Mouse (Mus musculus) liver, embryonic 15.5 days (tissue): ENCODE data around the gene Rab36. TPM values are rescaled to one million over a fixed set of nuclear protein-coding genes. Genes with fewer than 3 reads are reported as not detected.

Experiments used
- ATAC-seq: fragments of 200-750 bp; cut with Nextera tagmentation; 2 replicates; pipeline ENCODE4 v1.8.0; 2017; ENCODE audit warnings: moderate number of reproducible peaks, mild to moderate bottlenecking, moderate library complexity; ENCODE audit not compliant: insufficient read depth
- H3K27ac ChIP-seq: fragments of 300-500 bp; sonication (generic); replicated peaks from 2 replicates; pipeline ENCODE4 v1.5.1; 2015; ENCODE audit warnings: mild to moderate bottlenecking, inconsistent platforms
- H3K27me3 ChIP-seq: fragments of 300-500 bp; sonication (generic); 2 replicates; pipeline ENCODE4 v1.6.1; 2015; ENCODE audit warnings: mild to moderate bottlenecking, inconsistent platforms
- H3K36me3 ChIP-seq: fragments of 300-500 bp; sonication (generic); replicated peaks from 2 replicates; pipeline ENCODE4 v1.6.1; 2015; ENCODE audit warnings: moderate library complexity, mild to moderate bottlenecking, inconsistent platforms
- H3K4me1 ChIP-seq: fragments of 300-500 bp; sonication (generic); replicated peaks from 2 replicates; pipeline ENCODE4 v1.6.1; 2015; ENCODE audit warnings: inconsistent platforms
- H3K4me2 ChIP-seq: fragments of 300-500 bp; sonication (generic); 2 replicates; pipeline ENCODE4 v1.6.1; 2015; ENCODE audit warnings: moderate library complexity, mild to moderate bottlenecking, inconsistent platforms
- H3K4me3 ChIP-seq: fragments of 300-500 bp; sonication (generic); replicated peaks from 2 replicates; pipeline ENCODE4 v1.5.1; 2015; ENCODE audit warnings: mild to moderate bottlenecking, inconsistent platforms
- H3K9ac ChIP-seq: fragments of 300-500 bp; sonication (generic); 2 replicates; pipeline ENCODE4 v1.6.1; 2015; ENCODE audit warnings: moderate library complexity, mild to moderate bottlenecking, inconsistent platforms
- H3K9me3 ChIP-seq: fragments of 300-500 bp; sonication (generic); replicated peaks from 2 replicates; pipeline ENCODE4 v1.6.1; 2016; ENCODE audit warnings: inconsistent platforms
- WGBS: fragments of 180-500 bp; shearing (Covaris S2); methylation state at CpG from one replicate; pipeline ENCODE4 v1.1.7; 2015; ENCODE audit warnings: mixed read lengths; ENCODE audit not compliant: insufficient replicate concordance; 5-methylcytosine and 5-hydroxymethylcytosine counted together
- polyA plus RNA-seq: library from polyadenylated mRNA; unstranded; fragments of >200 nt; fragmentation: Nextera tagmentation; extraction: Ambion mirVana; gene quantifications from 2 replicates; pipeline ENCODE4 v1.2.1, GENCODE M21; 2015

Gene Rab36
- polyA plus RNA-seq, 1 experiment from 2014 or later = 1.7 TPM

DNA sequence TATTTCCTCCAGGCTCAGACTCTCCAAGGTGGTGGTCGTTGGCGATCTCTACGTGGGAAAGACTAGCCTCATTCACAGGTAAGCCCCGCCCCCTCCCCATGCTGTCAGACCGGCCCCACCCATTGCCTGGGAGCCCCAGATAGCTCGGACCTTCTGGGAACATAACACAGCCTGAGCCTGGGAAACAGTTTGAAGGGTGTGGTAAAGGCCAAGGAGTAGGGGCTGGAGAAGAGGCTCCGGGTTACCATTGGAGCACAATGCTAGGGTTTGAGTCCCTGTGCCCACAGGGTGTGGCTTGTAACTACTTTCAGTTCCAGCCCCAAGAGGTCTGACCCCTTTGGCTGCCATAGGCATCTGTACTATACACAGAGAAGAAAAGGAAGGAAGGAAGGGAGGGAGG is 7.6 kb downstream of the Rab36 start:
- no peak overlapping the region for H3K9ac ChIP-seq
- peaks cover 16% of the 10 kb centered on the region for H3K4me1 ChIP-seq
- H3K36me3 ChIP-seq = no peaks in the 10 kb centered on the region
- peak; percentile 33; the same call in 1 of the 2 replicates for ATAC-seq
- 12% methylated on average over 7 of the region's 7 CpGs for WGBS
- H3K4me3 ChIP-seq = no peak overlapping the region
- no peaks in the 10 kb centered on the region for H3K27me3 ChIP-seq
- no peak overlapping the region for H3K4me2 ChIP-seq
- H3K27ac ChIP-seq = no peak overlapping the region
- H3K9me3 ChIP-seq = no peaks in the 10 kb centered on the region

DNA sequence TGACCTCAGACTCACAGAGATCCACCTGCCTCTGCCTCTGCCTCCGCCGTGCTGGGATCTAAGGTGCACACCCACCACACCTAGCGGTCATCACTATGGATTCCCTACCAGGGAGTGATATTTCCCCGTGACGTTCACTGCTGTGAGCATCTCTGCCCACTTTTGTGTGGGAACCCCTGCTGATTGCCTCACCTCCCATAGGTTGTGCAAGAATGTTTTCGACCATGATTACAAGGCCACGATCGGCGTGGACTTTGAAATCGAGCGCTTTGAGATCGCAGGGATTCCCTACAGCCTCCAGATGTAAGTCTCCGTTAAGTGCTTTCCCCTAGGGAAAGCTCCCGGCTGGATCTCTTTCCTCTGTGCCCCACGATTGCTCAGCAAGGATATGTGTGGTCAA is 9.0 kb downstream of the Rab36 start:
- Histone ChIP-seq H3K4me2 (0 out of 2 replicates have a peak overlapping the region, but pooled peaks have one; percentile 15), H3K4me3 (no peak overlapping the region), H3K36me3 (no peaks in the 10 kb centered on the region), H3K27me3 (no peaks in the 10 kb centered on the region), H3K9me3 (no peaks in the 10 kb centered on the region), H3K4me1 (peaks cover 16% of the 10 kb centered on the region), H3K27ac (no peak overlapping the region), H3K9ac (no peak overlapping the region)
- ATAC-seq = no peak
- whole genome bisulfite sequencing = 71% methylated on average over 15 of the region's 15 CpGs

DNA sequence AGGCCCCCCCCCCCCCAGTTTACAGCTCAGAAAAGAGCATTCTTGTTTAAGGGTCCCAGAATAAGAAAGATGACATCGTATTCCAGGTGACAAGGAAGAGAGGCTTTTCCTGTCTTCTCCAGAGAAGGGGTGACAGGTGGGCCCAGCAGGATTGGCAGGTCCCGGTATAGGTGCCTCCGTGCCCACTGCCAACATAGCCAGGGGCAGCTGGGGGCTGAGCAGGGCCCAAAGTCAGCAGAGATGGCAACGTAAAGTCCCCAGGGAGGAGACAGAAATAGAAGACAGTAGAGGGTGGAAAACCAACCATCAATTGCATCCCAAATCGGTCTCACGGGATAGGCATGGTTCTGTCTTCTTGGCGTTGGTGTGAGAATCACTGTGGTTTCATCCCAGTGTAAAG is 11.9 kb downstream of the Rab36 start:
- no peaks in the 10 kb centered on the region for H3K27me3 ChIP-seq
- no peaks in the 10 kb centered on the region for H3K36me3 ChIP-seq
- H3K9me3 ChIP-seq = no peaks in the 10 kb centered on the region
- H3K4me2 ChIP-seq = no peak overlapping the region
- no peak overlapping the region for H3K4me3 ChIP-seq
- peaks cover 24% of the 10 kb centered on the region for H3K4me1 ChIP-seq
- no peak for ATAC-seq
- 86% methylated on average over 7 of the region's 7 CpGs for WGBS
- H3K9ac ChIP-seq = no peak overlapping the region
- no peak overlapping the region for H3K27ac ChIP-seq

DNA sequence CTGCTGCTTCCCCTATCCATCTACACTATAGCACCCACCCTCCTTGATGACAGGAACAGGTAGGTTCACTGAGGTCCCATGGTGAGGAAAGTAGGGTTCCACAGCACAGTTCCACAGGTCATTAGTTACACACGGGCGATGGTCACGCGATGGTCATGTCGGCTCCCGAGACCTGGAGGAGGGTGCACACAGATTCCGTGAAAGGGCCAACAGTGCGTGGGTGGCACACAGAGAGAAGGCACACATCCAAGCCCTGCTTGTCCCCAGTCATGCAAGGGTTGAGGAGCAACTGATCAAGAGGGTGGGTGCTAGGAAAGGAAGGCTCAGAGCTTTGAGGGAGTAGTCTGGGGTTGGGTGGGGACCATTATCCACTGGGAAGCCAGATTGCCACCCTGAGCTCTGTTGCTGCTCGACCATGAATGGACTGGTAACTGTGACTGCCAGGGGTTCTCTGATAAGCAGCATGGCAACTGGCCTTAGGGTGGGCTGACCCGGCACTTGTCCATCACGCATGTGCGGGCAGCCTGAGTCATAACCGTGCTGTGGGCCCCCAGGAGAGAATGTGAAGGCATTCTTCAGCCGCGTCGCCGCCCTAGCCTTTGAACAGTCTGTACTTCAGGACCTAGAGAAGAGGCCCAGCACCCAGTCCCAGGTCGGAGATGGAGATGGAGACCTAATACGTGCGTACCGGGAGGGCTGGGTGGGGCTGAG is 14.7 kb downstream of the Rab36 start:
- Histone ChIP-seq H3K36me3 (no peaks in the 10 kb centered on the region), H3K4me3 (no peak overlapping the region), H3K4me1 (peaks cover 30% of the 10 kb centered on the region), H3K9ac (no peak overlapping the region), H3K9me3 (no peaks in the 10 kb centered on the region), H3K27me3 (no peaks in the 10 kb centered on the region), H3K27ac (no peak overlapping the region), H3K4me2 (no peak overlapping the region)
- ATAC-seq = no peak
- 77% methylated on average over 21 of the region's 21 CpGs for WGBS

DNA sequence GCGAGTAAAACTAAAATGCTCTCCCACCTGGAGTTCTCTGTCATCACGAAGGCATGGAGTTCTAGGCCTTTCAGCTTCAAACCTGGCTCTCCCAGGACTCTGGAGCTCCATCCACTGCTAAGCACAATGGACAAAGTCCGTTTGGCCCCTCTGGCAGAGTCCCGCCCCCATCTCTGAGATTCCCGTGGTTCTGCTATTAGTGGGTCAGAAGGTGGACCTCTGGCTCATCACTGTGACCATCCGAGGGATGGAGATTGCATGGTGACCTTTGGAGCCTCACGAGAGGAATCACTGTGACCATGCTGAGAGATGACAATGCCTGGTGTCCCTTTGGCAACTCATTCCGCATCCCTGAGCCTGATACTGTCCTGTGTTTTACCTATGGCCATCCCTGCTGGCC is 16.0 kb downstream of the Rab36 start:
- no peak overlapping the region for H3K9ac ChIP-seq
- no peak for ATAC-seq
- 0 out of 2 replicates have a peak overlapping the region, but pooled peaks have one; percentile 2 for H3K27ac ChIP-seq
- no peak overlapping the region for H3K4me2 ChIP-seq
- H3K27me3 ChIP-seq = no peaks in the 10 kb centered on the region
- no peak overlapping the region for H3K4me3 ChIP-seq
- no peaks in the 10 kb centered on the region for H3K36me3 ChIP-seq
- WGBS = 57% methylated on average over 8 of the region's 8 CpGs
- no peaks in the 10 kb centered on the region for H3K9me3 ChIP-seq
- H3K4me1 ChIP-seq = peaks cover 41% of the 10 kb centered on the region

DNA sequence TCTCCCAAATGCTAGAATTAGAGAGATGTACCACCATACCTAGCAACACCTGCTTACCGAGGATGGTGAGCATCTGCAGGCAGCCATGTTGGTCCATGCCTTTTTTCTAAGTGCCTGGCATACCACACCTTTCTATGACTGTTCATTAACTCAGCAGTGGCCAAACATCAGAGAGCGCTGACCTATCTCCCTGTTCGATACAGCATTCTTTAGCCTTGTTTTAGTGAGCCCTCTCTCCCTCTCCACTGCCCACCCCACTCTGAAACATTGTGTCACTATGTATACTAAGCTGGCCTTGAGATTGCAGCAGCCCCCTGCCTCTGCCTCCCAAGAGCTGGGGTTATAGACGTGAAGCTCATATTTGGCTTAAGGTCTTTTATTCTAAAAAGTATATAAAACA is 16.8 kb downstream of the Rab36 start:
- peaks cover 41% of the 10 kb centered on the region for H3K4me1 ChIP-seq
- H3K27me3 ChIP-seq = no peaks in the 10 kb centered on the region
- 60% methylated on average over 4 of the region's 4 CpGs for WGBS
- H3K9me3 ChIP-seq = no peaks in the 10 kb centered on the region
- H3K36me3 ChIP-seq = no peaks in the 10 kb centered on the region
- no peak overlapping the region for H3K9ac ChIP-seq
- peak; percentile 56; the same call in 1 of the 2 replicates for ATAC-seq
- no peak overlapping the region for H3K4me2 ChIP-seq
- H3K27ac ChIP-seq = no peak overlapping the region
- H3K4me3 ChIP-seq = no peak overlapping the region

- Histone ChIP-seq H3K36me3 (no peaks in the 10 kb centered on the region), H3K27ac (no peak overlapping the region), H3K4me2 (no peak overlapping the region), H3K9me3 (no peaks in the 10 kb centered on the region), H3K9ac (no peak overlapping the region), H3K4me1 (peaks cover 41% of the 10 kb centered on the region), H3K27me3 (no peaks in the 10 kb centered on the region), H3K4me3 (no peak overlapping the region)
- 14% methylated on average over 6 of the region's 6 CpGs for WGBS
- no peak for ATAC-seq
Measured at GRCm38 (mm10) chr10:75054125-75054524, 17.3 kb downstream of the Rab36 start.

GRCm38 (mm10) chr10:75055672-75056071 is 18.8 kb downstream of the Rab36 start:
- no peaks in the 10 kb centered on the region for H3K9me3 ChIP-seq
- no peak overlapping the region for H3K4me3 ChIP-seq
- no peak overlapping the region for H3K9ac ChIP-seq
- H3K4me2 ChIP-seq = no peak overlapping the region
- peaks cover 14% of the 10 kb centered on the region for H3K27me3 ChIP-seq
- ATAC-seq = no peak
- no peak overlapping the region for H3K27ac ChIP-seq
- 37% methylated on average over 5 of the region's 5 CpGs for WGBS
- no peaks in the 10 kb centered on the region for H3K36me3 ChIP-seq
- H3K4me1 ChIP-seq = peaks cover 50% of the 10 kb centered on the region

DNA sequence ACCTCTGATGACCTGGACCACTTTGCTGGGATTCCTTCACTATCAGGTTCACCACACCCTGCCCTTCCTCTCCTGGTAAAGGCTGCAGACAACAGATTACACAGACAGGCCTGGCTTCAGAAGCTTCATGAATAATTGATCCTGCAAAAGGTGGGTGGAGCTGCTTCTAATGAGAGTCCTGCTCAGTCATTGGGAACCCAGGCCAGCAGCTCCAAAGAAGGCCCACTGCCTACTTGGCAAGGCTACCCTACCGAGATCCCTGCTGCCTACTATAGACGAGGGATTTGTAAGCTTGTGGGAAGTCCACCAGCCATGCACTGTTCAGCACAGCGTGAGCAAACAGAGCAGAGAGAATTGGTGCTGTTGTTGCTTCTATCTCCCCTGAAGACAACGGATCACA is 19.4 kb downstream of the Rab36 start:
- 16% methylated on average over 4 of the region's 4 CpGs for WGBS
- peaks cover 20% of the 10 kb centered on the region for H3K27me3 ChIP-seq
- H3K4me3 ChIP-seq = no peak overlapping the region
- no peak for ATAC-seq
- no peak overlapping the region for H3K4me2 ChIP-seq
- no peaks in the 10 kb centered on the region for H3K36me3 ChIP-seq
- peaks cover 53% of the 10 kb centered on the region for H3K4me1 ChIP-seq
- no peaks in the 10 kb centered on the region for H3K9me3 ChIP-seq
- no peak overlapping the region for H3K9ac ChIP-seq
- H3K27ac ChIP-seq = no peak overlapping the region

DNA sequence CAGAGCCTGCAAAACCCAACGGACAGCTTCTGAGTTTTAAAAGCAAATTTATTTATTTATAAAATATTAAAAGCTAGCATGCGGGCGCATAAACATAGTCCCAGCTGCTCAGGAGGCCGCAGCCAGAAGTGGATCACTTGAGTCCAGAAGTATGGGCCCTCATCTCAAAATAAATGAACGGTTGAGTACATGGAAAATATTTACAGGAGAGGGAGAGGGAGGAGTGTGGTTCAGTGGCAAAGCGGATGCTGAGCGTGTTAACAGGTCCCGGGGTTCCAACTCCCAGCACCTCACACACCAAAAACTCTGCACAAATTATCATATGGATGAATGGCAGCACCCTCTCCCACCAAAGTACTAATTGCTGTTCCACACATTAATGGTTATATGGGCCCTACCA is 21.5 kb downstream of the Rab36 start:
- H3K27ac ChIP-seq = no peak overlapping the region
- H3K9ac ChIP-seq = no peak overlapping the region
- no peak overlapping the region for H3K4me3 ChIP-seq
- WGBS = 68% methylated on average over 8 of the region's 8 CpGs
- no peak overlapping the region for H3K4me2 ChIP-seq
- H3K9me3 ChIP-seq = no peaks in the 10 kb centered on the region
- H3K27me3 ChIP-seq = peaks cover 41% of the 10 kb centered on the region
- ATAC-seq = no peak
- peaks cover 64% of the 10 kb centered on the region for H3K4me1 ChIP-seq
- no peaks in the 10 kb centered on the region for H3K36me3 ChIP-seq

DNA sequence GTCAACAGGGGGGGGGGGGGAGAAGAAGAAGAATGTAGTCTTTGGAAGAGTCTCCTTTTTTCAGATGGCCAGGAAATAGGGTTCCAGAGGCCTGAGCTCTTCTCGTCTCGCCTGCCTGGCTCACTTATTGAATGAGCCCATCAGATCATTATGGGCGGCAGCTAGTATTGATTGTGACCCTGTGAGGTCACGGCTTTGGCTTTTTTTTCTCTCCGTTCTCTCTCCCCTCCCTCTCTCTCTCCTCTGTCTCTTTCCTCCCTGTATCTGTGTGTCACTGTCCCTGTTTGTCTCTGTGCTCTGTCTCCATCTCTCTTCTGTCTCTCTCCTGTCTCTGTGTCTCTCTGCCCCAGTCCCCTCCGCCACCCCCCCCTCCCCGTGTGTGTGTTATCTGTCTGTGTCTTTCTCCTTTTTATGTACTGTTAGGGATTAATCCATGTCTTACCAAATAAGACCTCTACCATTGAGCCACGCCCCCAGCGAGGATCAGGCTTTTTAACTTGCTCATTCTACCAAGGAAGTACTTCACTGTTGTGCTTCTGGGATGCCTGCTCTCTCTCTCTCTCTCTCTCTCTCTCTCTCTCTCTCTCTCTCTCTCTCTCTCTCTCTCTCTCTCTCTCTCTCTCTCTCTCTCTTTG is 22.0 kb downstream of the Rab36 start:
- Histone ChIP-seq H3K4me1 (peaks cover 66% of the 10 kb centered on the region), H3K27me3 (peaks cover 42% of the 10 kb centered on the region), H3K27ac (no peak overlapping the region), H3K36me3 (no peaks in the 10 kb centered on the region), H3K4me3 (no peak overlapping the region), H3K9ac (no peak overlapping the region), H3K4me2 (peak overlapping the region; percentile 72), H3K9me3 (no peaks in the 10 kb centered on the region)
- 50% methylated on average over 9 of the region's 9 CpGs for WGBS
- ATAC-seq = no peak
